Mouse (Mus musculus): Measurements from ENCODE around the gene Gtf2e1. TPM values are rescaled to one million over a fixed set of nuclear protein-coding genes. Genes with fewer than 3 reads are reported as not detected.

Gtf2e1 gene
- polyA plus RNA-seq, 1 experiment, result 1.7 TPM

DNA sequence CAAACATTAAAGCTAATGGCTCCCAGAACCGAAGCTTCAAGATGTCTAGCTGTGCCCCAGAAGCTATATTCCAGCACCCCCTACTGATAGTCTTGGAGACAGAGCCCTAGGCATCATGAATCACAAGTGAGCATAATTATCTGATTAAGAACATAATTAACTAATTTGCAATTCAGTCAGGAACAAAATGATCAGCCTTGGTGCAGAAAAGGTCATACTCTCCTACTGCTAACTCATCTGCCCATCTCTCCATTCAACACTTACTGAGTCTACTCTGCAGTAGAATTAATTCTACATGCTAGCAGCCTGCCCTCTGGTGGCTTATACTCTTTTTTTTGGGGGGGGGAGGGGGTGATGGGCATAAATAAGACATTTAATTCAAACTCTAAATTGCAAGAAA, 35.1 kb downstream of the Gtf2e1 start:
- no peak overlapping the region for H3K4me3 ChIP-seq (replicated peaks)
- H3K36me3 ChIP-seq (replicated peaks; ENCODE audit: low read length), result peaks cover 22% of the 10 kb centered on the region
- no peaks in the 10 kb centered on the region for H3K9me3 ChIP-seq
- TF ChIP-seq GATA1 (IDR thresholded peaks at IDR 0.05; ENCODE audit: borderline replicate concordance, low read length) (no peak), FLI1 (IDR thresholded peaks at IDR 0.05; ENCODE audit: low read length) (no peak)
- H3K4me1 ChIP-seq, result peaks cover 6% of the 10 kb centered on the region
- no peaks in the 10 kb centered on the region for H3K27me3 ChIP-seq (replicated peaks)

DNA sequence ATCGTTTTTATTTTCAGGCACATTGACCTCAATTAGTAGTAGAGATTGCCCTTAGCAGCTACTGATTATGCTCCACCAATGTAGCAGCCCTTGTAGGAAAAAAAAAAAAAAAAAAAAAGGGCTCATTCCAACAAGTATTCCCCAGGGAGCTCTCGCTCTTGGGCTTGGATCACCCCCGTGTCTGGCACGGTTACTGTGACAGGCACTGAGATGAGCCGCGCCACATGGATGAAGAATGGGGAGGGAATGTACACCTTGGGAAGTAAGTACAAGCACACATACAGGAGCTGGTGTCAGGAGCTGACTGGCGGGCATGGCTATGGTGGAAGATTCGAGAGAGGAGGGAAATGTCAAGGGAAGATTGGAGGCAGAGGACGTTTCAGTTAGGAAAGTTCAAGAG, 41.0 kb downstream of the Gtf2e1 start:
- no peak for TF ChIP-seq FLI1 (IDR thresholded peaks at IDR 0.05; ENCODE audit: low read length)
- no peak for TF ChIP-seq GATA1 (IDR thresholded peaks at IDR 0.05; ENCODE audit: borderline replicate concordance, low read length)
- peaks cover 2% of the 10 kb centered on the region for H3K4me1 ChIP-seq
- H3K4me3 ChIP-seq (replicated peaks), result no peak overlapping the region

DNA sequence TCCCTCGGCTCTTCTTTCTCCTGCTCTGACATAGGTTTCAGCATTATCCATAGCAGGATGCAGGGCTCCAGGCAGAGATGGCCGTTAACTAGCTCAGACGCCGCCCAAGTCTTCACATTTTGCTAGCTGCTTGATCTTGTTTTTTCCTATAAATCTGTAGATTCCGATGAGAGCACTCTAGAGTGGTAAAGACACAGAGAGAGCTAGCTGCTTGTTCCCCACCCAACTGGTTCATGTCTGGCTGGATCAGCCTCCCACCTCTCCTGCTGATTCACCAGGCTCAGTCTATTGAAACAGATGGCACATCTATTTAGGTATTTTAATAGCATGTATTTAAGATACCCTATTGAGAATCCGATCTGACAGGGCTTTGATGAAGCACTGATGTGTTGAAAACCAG, 44.6 kb downstream of the Gtf2e1 start:
- H3K4me3 ChIP-seq (replicated peaks), result no peak overlapping the region
- no peaks in the 10 kb centered on the region for H3K4me1 ChIP-seq
- peaks cover 10% of the 10 kb centered on the region for H3K9me3 ChIP-seq
- TF ChIP-seq GATA1 (IDR thresholded peaks at IDR 0.05; ENCODE audit: borderline replicate concordance, low read length), result no peak
- no peak for TF ChIP-seq FLI1 (IDR thresholded peaks at IDR 0.05; ENCODE audit: low read length)
- H3K36me3 ChIP-seq (replicated peaks; ENCODE audit: low read length), result no peaks in the 10 kb centered on the region
- H3K27me3 ChIP-seq (replicated peaks), result no peaks in the 10 kb centered on the region

More for the DNA sequence above, 41.0 kb downstream of the Gtf2e1 start:
- peaks cover 10% of the 10 kb centered on the region for H3K9me3 ChIP-seq
- no peaks in the 10 kb centered on the region for H3K36me3 ChIP-seq (replicated peaks; ENCODE audit: low read length)
- no peaks in the 10 kb centered on the region for H3K27me3 ChIP-seq (replicated peaks)

DNA sequence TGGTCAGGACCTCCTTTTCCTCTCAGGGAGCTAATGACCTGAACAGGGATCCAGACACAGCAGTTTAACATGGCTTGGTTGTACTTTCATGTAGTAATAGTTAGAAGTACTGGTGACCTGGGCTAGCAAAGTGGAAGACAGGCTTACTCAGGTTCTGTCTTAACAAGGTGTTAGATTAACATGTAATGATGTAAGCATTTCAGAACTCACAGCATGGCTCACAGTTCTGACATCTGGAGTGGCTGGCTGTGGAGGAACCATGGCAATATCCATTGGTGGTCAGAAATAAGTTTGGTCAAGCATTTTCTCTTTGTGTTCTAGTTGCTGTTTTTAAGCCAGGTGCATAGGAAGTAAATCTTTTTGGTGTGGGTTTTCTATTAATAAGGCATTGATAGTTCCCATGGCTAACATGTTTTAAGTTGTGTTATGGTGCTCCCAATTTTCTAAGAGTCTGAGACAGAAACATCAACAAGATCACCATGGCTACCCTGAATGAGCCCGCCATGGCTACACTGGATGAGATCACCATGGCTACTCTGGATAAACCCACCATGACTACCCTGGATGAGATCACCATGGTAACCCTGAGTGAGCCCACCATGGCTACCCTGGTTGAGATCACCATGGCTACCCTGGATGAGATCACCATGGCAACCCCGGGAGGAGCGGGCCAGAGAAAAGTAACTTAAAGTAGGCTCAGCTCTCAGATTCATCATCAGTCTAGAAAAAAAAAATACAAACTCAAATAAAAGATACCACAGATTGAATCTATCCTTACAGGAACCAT, 52.6 kb downstream of the Gtf2e1 start:
- Histone ChIP-seq H3K27me3 (replicated peaks) (no peaks in the 10 kb centered on the region), H3K9me3 (0 out of 2 replicates have a peak, but pooled peaks cover 4% of the 10 kb centered on the region), H3K4me1 (no peaks in the 10 kb centered on the region), H3K36me3 (replicated peaks; ENCODE audit: low read length) (no peaks in the 10 kb centered on the region), H3K4me3 (replicated peaks) (no peak overlapping the region)
- TF ChIP-seq GATA1 (IDR thresholded peaks at IDR 0.05; ENCODE audit: borderline replicate concordance, low read length), result no peak

DNA sequence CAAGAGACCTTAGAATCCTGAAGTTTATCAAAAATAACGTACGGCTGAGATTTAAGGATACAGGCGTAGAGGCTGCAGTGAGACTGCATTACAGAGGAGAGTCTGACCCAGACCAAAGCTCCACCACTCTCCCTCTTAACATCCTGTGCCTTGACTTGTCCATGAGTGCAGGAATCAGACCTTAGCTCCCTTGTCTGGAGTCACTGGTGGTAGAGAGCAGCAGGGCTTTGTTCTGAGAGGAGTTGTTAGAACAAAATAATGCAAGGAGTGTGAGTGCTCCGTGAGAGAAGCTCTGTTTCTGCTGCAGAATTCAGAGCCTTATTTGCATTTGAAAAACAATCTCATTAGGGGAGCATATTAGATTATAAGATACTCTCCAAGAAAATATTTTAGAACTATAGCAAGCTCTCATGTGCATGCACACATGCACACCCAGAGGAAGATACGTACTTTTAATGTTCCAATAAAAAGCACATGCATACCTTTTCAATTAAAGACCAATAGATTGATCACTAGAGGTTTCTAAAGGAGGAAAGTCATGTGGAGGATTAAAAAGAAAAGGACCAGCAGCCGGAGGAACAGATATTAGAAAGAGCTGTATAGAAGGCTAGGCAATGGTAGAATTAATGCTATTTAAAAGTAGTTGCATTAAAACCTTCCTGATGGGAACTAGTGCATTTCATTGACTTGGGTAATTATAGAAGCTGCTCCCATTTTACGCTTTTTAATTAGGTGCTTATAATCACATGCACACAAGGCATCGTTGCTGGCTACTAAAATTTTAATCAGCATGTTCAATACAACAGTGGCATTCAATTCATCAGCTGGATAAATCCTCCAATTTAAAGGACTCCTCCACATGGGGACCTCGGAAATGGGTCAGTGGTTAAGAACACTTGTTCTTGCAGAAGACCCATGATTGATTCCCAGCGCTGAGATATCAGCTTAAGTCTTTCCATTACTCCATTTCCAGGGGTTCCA, 61.0 kb downstream of the Gtf2e1 start:
- TF ChIP-seq GATA1 (IDR thresholded peaks at IDR 0.05; ENCODE audit: borderline replicate concordance, low read length) (no peak), FLI1 (IDR thresholded peaks at IDR 0.05; ENCODE audit: low read length) (no peak)
- H3K4me1 ChIP-seq, result no peaks in the 10 kb centered on the region
- H3K27me3 ChIP-seq (replicated peaks), result no peaks in the 10 kb centered on the region
- H3K4me3 ChIP-seq (replicated peaks), result no peak overlapping the region
- no peaks in the 10 kb centered on the region for H3K36me3 ChIP-seq (replicated peaks; ENCODE audit: low read length)
- 0 out of 2 replicates have a peak, but pooled peaks cover 10% of the 10 kb centered on the region for H3K9me3 ChIP-seq

DNA sequence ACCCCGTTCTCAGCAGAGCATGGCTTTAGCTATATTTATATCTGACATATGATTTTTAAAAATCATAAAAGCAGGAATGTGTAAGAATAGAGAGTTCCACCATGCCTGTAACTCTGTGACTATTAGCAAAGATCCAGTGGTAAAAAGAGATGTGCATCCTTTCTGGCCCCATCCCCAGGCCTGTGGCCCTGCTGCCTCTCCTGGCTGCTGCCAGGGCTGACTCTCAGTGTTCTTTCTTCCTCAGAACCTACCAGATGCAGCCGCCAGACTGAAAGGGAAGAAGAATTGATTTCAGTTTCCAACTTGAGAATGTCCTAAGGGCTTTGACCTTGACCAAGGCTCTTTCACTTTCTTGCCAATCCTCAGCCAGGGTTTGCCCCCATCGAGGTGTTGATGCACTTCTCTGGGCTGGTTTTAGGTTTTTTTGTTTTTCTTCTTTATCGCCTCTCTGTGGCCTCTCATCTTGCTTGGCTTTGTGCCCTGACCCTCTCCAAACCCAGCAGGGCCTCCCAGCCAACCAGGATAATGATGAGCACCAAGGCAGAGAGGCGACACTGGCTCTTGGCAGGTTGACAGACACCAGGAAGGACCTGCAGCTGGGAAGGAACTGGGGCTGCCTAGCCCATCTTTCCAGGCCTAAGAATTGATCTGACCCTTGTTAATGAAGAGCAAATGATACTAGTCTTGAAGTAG, 66.8 kb downstream of the Gtf2e1 start:
- Histone ChIP-seq H3K4me3 (replicated peaks) (no peak overlapping the region), H3K4me1 (no peaks in the 10 kb centered on the region)

DNA sequence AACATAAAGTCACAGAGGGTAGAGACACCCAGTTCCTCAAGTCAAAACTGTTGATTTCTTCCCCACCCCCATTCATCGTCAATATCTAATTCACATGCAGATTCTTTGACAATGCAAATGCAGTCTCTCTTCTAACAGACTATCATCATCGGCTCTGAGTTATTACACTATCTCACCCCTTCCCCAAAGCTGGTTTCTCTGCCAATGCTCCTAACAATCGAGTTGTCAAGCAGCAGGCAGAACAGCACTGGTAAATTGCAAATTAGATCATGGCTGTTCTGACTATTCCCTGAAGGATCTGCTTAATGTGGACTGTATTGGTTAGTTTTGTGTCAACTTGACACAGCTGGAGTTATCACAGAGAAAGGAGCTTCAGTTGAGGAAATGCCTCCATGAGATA, 70.0 kb downstream of the Gtf2e1 start:
- Histone ChIP-seq H3K4me1 (no peaks in the 10 kb centered on the region), H3K9me3 (no peaks in the 10 kb centered on the region), H3K4me3 (replicated peaks) (no peak overlapping the region), H3K36me3 (replicated peaks; ENCODE audit: low read length) (no peaks in the 10 kb centered on the region), H3K27me3 (replicated peaks) (no peaks in the 10 kb centered on the region)
- TF ChIP-seq GATA1 (IDR thresholded peaks at IDR 0.05; ENCODE audit: borderline replicate concordance, low read length) (no peak), FLI1 (IDR thresholded peaks at IDR 0.05; ENCODE audit: low read length) (no peak)

More for the DNA sequence above, 66.8 kb downstream of the Gtf2e1 start:
- TF ChIP-seq GATA1 (IDR thresholded peaks at IDR 0.05; ENCODE audit: borderline replicate concordance, low read length), result no peak
- TF ChIP-seq FLI1 (IDR thresholded peaks at IDR 0.05; ENCODE audit: low read length), result no peak
- H3K36me3 ChIP-seq (replicated peaks; ENCODE audit: low read length), result no peaks in the 10 kb centered on the region
- 0 out of 2 replicates have a peak, but pooled peaks cover 10% of the 10 kb centered on the region for H3K9me3 ChIP-seq
- H3K27me3 ChIP-seq (replicated peaks), result no peaks in the 10 kb centered on the region

DNA sequence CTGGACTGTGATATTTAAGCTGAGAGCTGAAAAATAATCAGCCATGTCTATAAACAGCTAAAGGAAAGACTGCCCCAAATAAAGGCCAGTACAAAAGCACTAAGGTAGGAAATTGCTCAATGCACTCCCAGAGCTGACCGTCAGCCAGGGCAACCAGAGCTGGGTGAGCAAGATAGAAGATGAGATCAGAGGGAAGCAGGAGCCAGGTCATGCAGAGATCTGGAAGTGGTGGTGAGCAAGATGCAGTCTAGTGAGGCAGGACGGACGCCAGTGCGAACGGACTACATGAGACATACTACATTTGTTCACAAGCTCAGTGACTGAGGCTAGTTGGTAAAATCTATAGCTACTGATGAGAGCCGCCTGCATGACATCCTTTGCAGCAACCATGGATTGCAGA, 75.6 kb downstream of the Gtf2e1 start:
- H3K4me3 ChIP-seq (replicated peaks), result no peak overlapping the region
- no peaks in the 10 kb centered on the region for H3K4me1 ChIP-seq
- no peaks in the 10 kb centered on the region for H3K9me3 ChIP-seq
- no peaks in the 10 kb centered on the region for H3K27me3 ChIP-seq (replicated peaks)
- TF ChIP-seq FLI1 (IDR thresholded peaks at IDR 0.05; ENCODE audit: low read length) (no peak), GATA1 (IDR thresholded peaks at IDR 0.05; ENCODE audit: borderline replicate concordance, low read length) (no peak)
- H3K36me3 ChIP-seq (replicated peaks; ENCODE audit: low read length), result no peaks in the 10 kb centered on the region

DNA sequence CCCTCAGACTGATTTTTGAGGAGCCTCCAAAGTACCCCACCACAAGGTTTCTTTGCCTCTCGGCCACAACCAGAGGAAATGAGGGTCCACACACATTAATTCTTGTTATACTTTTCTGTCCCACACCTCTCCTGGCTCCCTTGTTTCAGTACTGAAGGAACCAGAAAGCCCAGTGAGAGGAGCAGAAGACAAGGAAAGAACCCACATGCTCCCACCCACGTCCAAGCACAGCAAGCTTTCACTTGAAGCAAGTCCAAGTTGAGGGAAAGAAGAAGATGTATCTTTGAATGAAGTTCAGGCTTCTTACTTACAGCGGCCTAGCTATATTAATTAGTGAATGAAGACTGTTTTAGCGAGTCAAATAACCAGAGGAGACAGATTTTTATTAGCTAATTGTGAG, 76.7 kb downstream of the Gtf2e1 start:
- H3K4me1 ChIP-seq, result no peaks in the 10 kb centered on the region
- H3K4me3 ChIP-seq (replicated peaks), result no peak overlapping the region
- no peak for TF ChIP-seq GATA1 (IDR thresholded peaks at IDR 0.05; ENCODE audit: borderline replicate concordance, low read length)
- TF ChIP-seq FLI1 (IDR thresholded peaks at IDR 0.05; ENCODE audit: low read length), result no peak

More for the DNA sequence above, 76.7 kb downstream of the Gtf2e1 start:
- no peaks in the 10 kb centered on the region for H3K9me3 ChIP-seq
- H3K27me3 ChIP-seq (replicated peaks), result no peaks in the 10 kb centered on the region
- H3K36me3 ChIP-seq (replicated peaks; ENCODE audit: low read length), result no peaks in the 10 kb centered on the region
